Mouse (Mus musculus) kidney, adult 2 months (tissue): ENCODE results near the gene Ankrd33b. TPM values are rescaled to one million over a fixed set of nuclear protein-coding genes. Genes with fewer than 3 reads are reported as not detected.

Experiments
- DNase-seq: peaks from one replicate; pipeline ENCODE4 v3.0.0; 2021
- H3K27ac ChIP-seq: fragments of 200-500 bp; 2 replicates; pipeline ENCODE4 v1.5.1; 2012; ENCODE audit warnings: low read depth, low read length, control low read depth, inconsistent platforms; ENCODE audit not compliant: insufficient read depth
- H3K27me3 ChIP-seq: fragments of 200-500 bp; replicated peaks from 2 replicates; pipeline ENCODE4 v1.6.1; 2012; ENCODE audit warnings: mild to moderate bottlenecking, moderate library complexity, low read length, inconsistent platforms; ENCODE audit not compliant: control insufficient read depth, insufficient read depth
- H3K36me3 ChIP-seq: fragments of 200-500 bp; 2 replicates; pipeline ENCODE4 v1.6.1; 2012; ENCODE audit warnings: mild to moderate bottlenecking, moderate library complexity, low read length, inconsistent platforms; ENCODE audit not compliant: control insufficient read depth, insufficient read depth
- H3K4me1 ChIP-seq: fragments of 200-500 bp; 2 replicates; pipeline ENCODE4 v1.6.1; 2011; ENCODE audit warnings: low read length; ENCODE audit not compliant: control insufficient read depth, insufficient read depth
- H3K4me3 ChIP-seq: fragments of 200-500 bp; 2 replicates; pipeline ENCODE4 v1.5.1; 2011; ENCODE audit warnings: mild to moderate bottlenecking, low read depth, low read length, control low read depth; ENCODE audit not compliant: insufficient read depth
- CTCF ChIP-seq: fragments of 200-500 bp; conservative IDR thresholded peaks from 2 replicates; pipeline ENCODE4 v1.5.1; 2011; ENCODE audit warnings: low read depth, mild to moderate bottlenecking, control low read depth, low read length, moderate library complexity, mixed read lengths; ENCODE audit not compliant: insufficient read depth, insufficient read length
- POLR2A ChIP-seq: fragments of 200-500 bp; IDR thresholded peaks from one replicate; pipeline ENCODE4 v1.6.1; 2011; ENCODE audit warnings: low read depth, low read length, control low read depth
- WGBS: fragments of 180-500 bp; shearing (Covaris S2); methylation state at CpG from one replicate; pipeline ENCODE4 v1.1.7; 2018; 5-methylcytosine and 5-hydroxymethylcytosine counted together
- polyA plus RNA-seq: library from polyadenylated mRNA; depleted of rRNA; stranded (reverse); fragments of >200 nt; gene quantifications from 2 replicates; pipeline ENCODE4 v1.2.3, GENCODE M21; 2012

Gene Ankrd33b
- polyA plus RNA-seq, 1 experiment, result 21.8 TPM

- 42% methylated on average over 12 of the region's 12 CpGs for WGBS
- H3K27me3 ChIP-seq, result no peaks in the 10 kb centered on the region
- TF ChIP-seq POLR2A (no peak), CTCF (no peak)
- H3K36me3 ChIP-seq, result no peaks in the 10 kb centered on the region
- H3K27ac ChIP-seq, result no peak overlapping the region
- no peak for DNase-seq
- H3K4me3 ChIP-seq, result no peak overlapping the region
- no peaks in the 10 kb centered on the region; the same call in 1 of the 2 replicates for H3K4me1 ChIP-seq
These were observed 1.6 kb upstream of the Ankrd33b start for GRCm38 (mm10) chr15:31369125-31369612.

GRCm38 (mm10) chr15:31368556-31368955 is 1.0 kb upstream of the Ankrd33b start:
- H3K27ac ChIP-seq, result 0 out of 2 replicates have a peak overlapping the region, but pooled peaks have one; percentile 67
- H3K36me3 ChIP-seq, result no peaks in the 10 kb centered on the region
- peaks cover 3% of the 10 kb centered on the region; the same call in 1 of the 2 replicates for H3K4me1 ChIP-seq
- TF ChIP-seq CTCF (no peak), POLR2A (no peak)
- 54% methylated on average over 8 of the region's 8 CpGs for WGBS
- no peaks in the 10 kb centered on the region for H3K27me3 ChIP-seq
- no peak overlapping the region for H3K4me3 ChIP-seq
- DNase-seq, result no peak

- Histone ChIP-seq H3K27me3 (no peaks in the 10 kb centered on the region), H3K27ac (peak overlapping the region; percentile 95), H3K4me3 (peak overlapping the region; percentile 95), H3K36me3 (no peaks in the 10 kb centered on the region), H3K4me1 (peaks cover 18% of the 10 kb centered on the region; the same call in 1 of the 2 replicates)
- TF ChIP-seq CTCF, result no peak
- TF ChIP-seq POLR2A, result no peak
- 1% methylated on average over 72 of the region's 72 CpGs for WGBS
- DNase-seq, result no peak
These were observed 688 bp downstream of the Ankrd33b start for GRCm38 (mm10) chr15:31366596-31367480.

- peak; percentile 63 for DNase-seq
- Histone ChIP-seq H3K27ac (peak overlapping the region; percentile 95), H3K4me3 (peak overlapping the region; percentile 95), H3K36me3 (no peaks in the 10 kb centered on the region), H3K4me1 (peaks cover 18% of the 10 kb centered on the region; the same call in 1 of the 2 replicates), H3K27me3 (no peaks in the 10 kb centered on the region)
- TF ChIP-seq POLR2A (no peak), CTCF (no peak)
- WGBS, result 3% methylated on average over 37 of the region's 37 CpGs
These were observed 1.6 kb downstream of the Ankrd33b start for GRCm38 (mm10) chr15:31365720-31366591.

GRCm38 (mm10) chr15:31365041-31365719 is 2.3 kb downstream of the Ankrd33b start:
- no peak for DNase-seq
- WGBS, result 32% methylated on average over 11 of the region's 11 CpGs
- no peaks in the 10 kb centered on the region for H3K27me3 ChIP-seq
- TF ChIP-seq POLR2A, result no peak
- no peak for TF ChIP-seq CTCF
- H3K4me1 ChIP-seq, result peaks cover 18% of the 10 kb centered on the region; the same call in 1 of the 2 replicates
- peak overlapping the region; percentile 95 for H3K27ac ChIP-seq
- H3K4me3 ChIP-seq, result peak overlapping the region; percentile 95
- no peaks in the 10 kb centered on the region for H3K36me3 ChIP-seq

- Histone ChIP-seq H3K27ac (no peak overlapping the region), H3K4me3 (peak overlapping the region; percentile 23; the same call in 1 of the 2 replicates), H3K27me3 (no peaks in the 10 kb centered on the region), H3K36me3 (no peaks in the 10 kb centered on the region), H3K4me1 (peaks cover 20% of the 10 kb centered on the region; the same call in 1 of the 2 replicates)
- TF ChIP-seq POLR2A (no peak), CTCF (no peak)
- peak; percentile 88 for DNase-seq
- 63% methylated on average over 6 of the region's 6 CpGs for WGBS
These were observed 3.1 kb downstream of the Ankrd33b start for GRCm38 (mm10) chr15:31364396-31364795.
